Mouse (Mus musculus) megakaryocyte, embryonic 14.5 days (primary cell): ENCODE data around the gene Olfr1358.

Experiments
- FLI1 ChIP-seq: IDR thresholded peaks from 2 replicates; pipeline ENCODE4 v1.6.1; 2012; ENCODE audit warnings: low read length, inconsistent platforms, mixed read lengths
- GATA1 ChIP-seq: IDR thresholded peaks from 3 replicates; pipeline ENCODE4 v1.6.1; 2012; ENCODE audit warnings: mixed read lengths, low read length, inconsistent platforms, borderline replicate concordance

DNA sequence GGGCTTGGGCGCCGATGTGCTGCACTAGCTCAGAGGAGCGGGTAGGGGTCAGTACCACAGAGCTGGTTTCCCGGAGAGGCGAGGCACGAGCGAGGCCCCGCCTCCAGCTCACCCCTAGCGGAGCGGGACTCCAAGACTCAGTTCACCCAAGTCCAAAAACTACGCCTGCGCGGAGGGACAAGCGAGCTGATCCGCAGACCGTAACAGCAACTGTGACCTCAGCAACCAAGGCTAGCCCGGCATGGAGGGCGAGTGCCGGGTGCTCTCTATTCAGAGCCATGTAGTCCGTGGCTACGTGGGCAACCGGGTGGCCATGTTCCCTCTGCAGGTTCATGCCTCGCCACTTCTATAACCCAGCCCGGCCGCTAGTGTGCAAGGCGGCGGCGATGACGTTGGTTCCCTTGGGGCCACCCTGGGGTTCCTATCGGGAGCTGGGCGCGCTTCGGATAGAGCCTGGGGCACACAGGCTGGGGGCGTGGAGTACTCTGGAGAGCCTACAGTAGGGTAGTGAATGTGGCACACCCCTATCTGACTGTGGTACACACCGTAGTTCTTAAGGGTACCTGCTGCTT is 35.2 kb upstream of the Olfr1358 start:
- TF ChIP-seq GATA1 = no peak
- no peak for TF ChIP-seq FLI1
